Mouse (Mus musculus) central nervous system, embryonic 18 days (tissue): ENCODE data around the gene Stx18. TPM values are rescaled to one million over a fixed set of nuclear protein-coding genes. Genes with fewer than 3 reads are reported as not detected.

Experiments
- polyA plus RNA-seq: library from polyadenylated mRNA; depleted of rRNA; stranded (reverse); fragments of >200 nt; gene quantifications from 2 replicates; pipeline ENCODE4 v1.2.3, GENCODE M21; 2012; rRNA removed

Gene Stx18
- 30.9 and 33.3 TPM in 2 replicates for polyA plus RNA-seq

GRCm38 (mm10) chr5:38038710-38039592 is at the start of gene Stx18:
TSS of gene Stx18 (plus strand) at chr5:38038742.

GRCm38 (mm10) chr5:38159634-38160413 is 121.3 kb downstream of the Stx18 start, which contains the start of gene Nsg1:
TSS of gene Nsg1 (minus strand) at chr5:38159907.

Other genes with a start within 250 kb of the Stx18 start
- 5.8 and 6.6 TPM in 2 replicates for gene Msx1, start 214.2 kb upstream of the Stx18 start, polyA plus RNA-seq
- 1,293 and 1,368 TPM in 2 replicates for gene Nsg1, start 121.2 kb downstream of the Stx18 start, polyA plus RNA-seq
- 26.8 and 29.8 TPM in 2 replicates for gene Zbtb49, start 181.7 kb downstream of the Stx18 start, polyA plus RNA-seq
- 24.5 and 27.2 TPM in 2 replicates for gene Lyar, start 181.7 kb downstream of the Stx18 start, polyA plus RNA-seq
- 66.2 and 70.3 TPM in 2 replicates for gene Tmem128, start 221.4 kb downstream of the Stx18 start, polyA plus RNA-seq
- gene Otop1, start 237.2 kb downstream of the Stx18 start, polyA plus RNA-seq: not detected in 2 replicates